Mouse (Mus musculus) megakaryocyte, embryonic 14.5 days (primary cell): Measurements from ENCODE around the gene Gm16503. TPM values are rescaled to one million over a fixed set of nuclear protein-coding genes. Genes with fewer than 3 reads are reported as not detected.
"Not testable (repeated sequence)": the region's sequence is repeated elsewhere in the genome, so short reads cannot be mapped to it uniquely, and the experiment has no call there.

Source experiments
- H3K27me3 ChIP-seq: replicated peaks from 2 replicates; pipeline ENCODE3; 2012; ENCODE audit warnings: inconsistent platforms
- H3K36me3 ChIP-seq: replicated peaks from 2 replicates; pipeline ENCODE3; 2012; ENCODE audit warnings: low read length, inconsistent platforms, mixed read lengths
- H3K4me1 ChIP-seq: 2 replicates; pipeline ENCODE4 v1.6.1; 2012; ENCODE audit warnings: inconsistent platforms
- H3K4me3 ChIP-seq: replicated peaks from 2 replicates; pipeline ENCODE3; 2012; ENCODE audit warnings: moderate library complexity, mild to moderate bottlenecking, inconsistent platforms
- H3K9me3 ChIP-seq: 2 replicates; pipeline ENCODE4 v1.6.1; 2012; ENCODE audit warnings: inconsistent platforms
- FLI1 ChIP-seq: IDR thresholded peaks from 2 replicates; pipeline ENCODE4 v1.6.1; 2012; ENCODE audit warnings: low read length, inconsistent platforms, mixed read lengths
- GATA1 ChIP-seq: IDR thresholded peaks from 3 replicates; pipeline ENCODE4 v1.6.1; 2012; ENCODE audit warnings: mixed read lengths, low read length, inconsistent platforms, borderline replicate concordance
- polyA plus RNA-seq: library from polyadenylated mRNA; stranded (reverse); fragments of >175 nt; gene quantifications from 2 replicates; pipeline ENCODE4 v1.2.3, GENCODE M21; 2012; ENCODE audit warnings: low replicate concordance; ENCODE audit not compliant: insufficient read depth

The Gm16503 gene
- not detected in 2 replicates for polyA plus RNA-seq

- peaks cover 39% of the 10 kb centered on the region for H3K9me3 ChIP-seq
- H3K27me3 ChIP-seq, H3K4me1 ChIP-seq, H3K36me3 ChIP-seq, H3K4me3 ChIP-seq: not testable (repeated sequence)
These were observed at the start of gene Gm16503 for GRCm38 (mm10) chr4:147539918-147540317. Gm16503 (plus strand) TSS chr4:147540218.

GRCm38 (mm10) chr4:147492117-147492516 lies 47.9 kb upstream of the Gm16503 start, which contains the start of gene Zfp982:
Zfp982 (plus strand) TSS chr4:147492417.
- Histone ChIP-seq H3K9me3 (peaks cover 40% of the 10 kb centered on the region), H3K36me3 (peaks cover 20% of the 10 kb centered on the region)
- H3K4me1 ChIP-seq, H3K4me3 ChIP-seq, H3K27me3 ChIP-seq: not testable (repeated sequence)

GRCm38 (mm10) chr4:147498772-147499613 lies 41.0 kb upstream of the Gm16503 start:
- H3K9me3 ChIP-seq, result peaks cover 16% of the 10 kb centered on the region
- not testable (repeated sequence) for H3K4me3 ChIP-seq, H3K4me1 ChIP-seq, H3K36me3 ChIP-seq, H3K27me3 ChIP-seq

GRCm38 (mm10) chr4:147509174-147509573 lies 30.8 kb upstream of the Gm16503 start:
- Histone ChIP-seq H3K36me3 (peaks cover 17% of the 10 kb centered on the region), H3K4me3 (no peak overlapping the region), H3K9me3 (peaks cover 24% of the 10 kb centered on the region), H3K27me3 (no peaks in the 10 kb centered on the region), H3K4me1 (no peaks in the 10 kb centered on the region)
- TF ChIP-seq GATA1 (no peak), FLI1 (no peak)

GRCm38 (mm10) chr4:147518981-147519380 lies 21.0 kb upstream of the Gm16503 start:
- Histone ChIP-seq H3K27me3 (no peaks in the 10 kb centered on the region), H3K4me1 (no peaks in the 10 kb centered on the region), H3K4me3 (peak overlapping the region; percentile 1), H3K9me3 (peaks cover 44% of the 10 kb centered on the region), H3K36me3 (no peaks in the 10 kb centered on the region)
- TF ChIP-seq FLI1 (no peak), GATA1 (no peak)

- Histone ChIP-seq H3K9me3 (peaks cover 46% of the 10 kb centered on the region), H3K36me3 (no peaks in the 10 kb centered on the region), H3K27me3 (no peaks in the 10 kb centered on the region), H3K4me3 (no peak overlapping the region), H3K4me1 (no peaks in the 10 kb centered on the region)
- TF ChIP-seq FLI1, result no peak
- TF ChIP-seq GATA1, result no peak; the same call in 2 of the 3 replicates
These were observed 19.9 kb upstream of the Gm16503 start for GRCm38 (mm10) chr4:147520100-147520499.

- Histone ChIP-seq H3K4me3 (no peak overlapping the region), H3K4me1 (no peaks in the 10 kb centered on the region), H3K9me3 (peaks cover 44% of the 10 kb centered on the region), H3K27me3 (no peaks in the 10 kb centered on the region), H3K36me3 (no peaks in the 10 kb centered on the region)
- TF ChIP-seq GATA1 (no peak), FLI1 (no peak)
These were observed 14.9 kb upstream of the Gm16503 start for GRCm38 (mm10) chr4:147525125-147525524.

GRCm38 (mm10) chr4:147530366-147530765 lies 9.7 kb upstream of the Gm16503 start:
- H3K27me3 ChIP-seq, result no peaks in the 10 kb centered on the region
- H3K4me3 ChIP-seq, result no peak overlapping the region
- peaks cover 46% of the 10 kb centered on the region for H3K9me3 ChIP-seq
- no peak for TF ChIP-seq GATA1
- TF ChIP-seq FLI1, result no peak
- H3K4me1 ChIP-seq, result no peaks in the 10 kb centered on the region
- H3K36me3 ChIP-seq, result no peaks in the 10 kb centered on the region

- not testable (repeated sequence) for H3K36me3 ChIP-seq, H3K4me1 ChIP-seq, H3K4me3 ChIP-seq, H3K27me3 ChIP-seq
- H3K9me3 ChIP-seq, result peaks cover 45% of the 10 kb centered on the region
These were observed 4.1 kb upstream of the Gm16503 start for GRCm38 (mm10) chr4:147535916-147536315.

GRCm38 (mm10) chr4:147537702-147538101 lies 2.3 kb upstream of the Gm16503 start:
- Histone ChIP-seq H3K36me3 (no peaks in the 10 kb centered on the region), H3K4me3 (no peak overlapping the region), H3K9me3 (peaks cover 39% of the 10 kb centered on the region), H3K27me3 (no peaks in the 10 kb centered on the region), H3K4me1 (no peaks in the 10 kb centered on the region)
- TF ChIP-seq GATA1 (no peak), FLI1 (no peak)

- H3K27me3 ChIP-seq, result no peaks in the 10 kb centered on the region
These were observed 1.1 kb downstream of the Gm16503 start for GRCm38 (mm10) chr4:147541105-147541504.

GRCm38 (mm10) chr4:147553071-147553470 lies 13.1 kb downstream of the Gm16503 start, which contains the start of gene Zfp985:
Zfp985 (plus strand) TSS chr4:147553277.
- peaks cover 24% of the 10 kb centered on the region for H3K9me3 ChIP-seq
- H3K4me3 ChIP-seq, H3K27me3 ChIP-seq, H3K4me1 ChIP-seq, H3K36me3 ChIP-seq: not testable (repeated sequence)

More at GRCm38 (mm10) chr4:147541105-147541504, 1.1 kb downstream of the Gm16503 start:
- Histone ChIP-seq H3K4me3 (no peak overlapping the region), H3K9me3 (peaks cover 31% of the 10 kb centered on the region), H3K36me3 (no peaks in the 10 kb centered on the region), H3K4me1 (no peaks in the 10 kb centered on the region)
- no peak for TF ChIP-seq FLI1
- TF ChIP-seq GATA1, result no peak

- H3K27me3 ChIP-seq, H3K4me1 ChIP-seq, H3K36me3 ChIP-seq, H3K4me3 ChIP-seq: not testable (repeated sequence)
- H3K9me3 ChIP-seq, result peaks cover 28% of the 10 kb centered on the region
These were observed 14.3 kb downstream of the Gm16503 start for GRCm38 (mm10) chr4:147554361-147554760.

- not testable (repeated sequence) for H3K27me3 ChIP-seq, H3K36me3 ChIP-seq, H3K4me1 ChIP-seq, H3K4me3 ChIP-seq
- H3K9me3 ChIP-seq, result peaks cover 30% of the 10 kb centered on the region
These were observed 16.9 kb downstream of the Gm16503 start for GRCm38 (mm10) chr4:147556921-147557320.

GRCm38 (mm10) chr4:147558011-147558410 lies 18.0 kb downstream of the Gm16503 start:
- H3K4me1 ChIP-seq, H3K36me3 ChIP-seq, H3K27me3 ChIP-seq, H3K4me3 ChIP-seq: not testable (repeated sequence)
- H3K9me3 ChIP-seq, result peaks cover 25% of the 10 kb centered on the region
